Mouse (Mus musculus): Measurements from ENCODE around the gene Taf5l. TPM values are rescaled to one million over a fixed set of nuclear protein-coding genes. Genes with fewer than 3 reads are reported as not detected.

The Taf5l gene
- total and polyA plus RNA-seq, 3 experiments: 86.3 to 88.4 TPM; not detected in 1

DNA sequence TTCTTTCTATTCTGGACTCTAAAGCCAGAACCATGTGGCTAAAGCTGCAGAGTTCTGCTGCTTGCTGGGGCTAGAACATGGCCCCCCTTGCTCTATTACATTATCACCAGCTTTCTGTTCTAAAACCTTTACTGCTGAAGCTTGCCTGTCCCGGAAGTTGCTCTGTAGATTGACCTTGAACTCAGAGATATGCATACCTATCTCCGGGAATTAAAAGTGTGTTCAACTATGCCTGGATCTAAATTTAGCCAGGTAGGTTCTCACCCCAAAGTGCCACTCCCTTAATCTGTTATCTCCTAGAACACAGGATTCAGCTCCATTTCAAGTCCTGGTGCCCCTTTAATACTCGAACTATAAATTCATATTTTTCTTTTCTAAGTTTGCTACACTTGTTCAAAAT is 9.6 kb downstream of the Taf5l start:
- Histone ChIP-seq H3K79me2 (ENCODE audit: control insufficient read depth, insufficient read depth, low read length, poor library complexity) (peaks cover 57% of the 10 kb centered on the region), H3K4me3 (ENCODE audit: control insufficient read depth in 1 of 2, insufficient read depth in 1 of 2, low read depth in 2 of 2, low read length in 2 of 2) (no peak overlapping the region), H3K9ac (ENCODE audit: control insufficient read depth, low read depth, low read length, poor library complexity, severe bottlenecking) (no peak overlapping the region), H3K27me3 (ENCODE audit: control insufficient read depth in 1 of 2, insufficient read depth in 2 of 2, low read length in 2 of 2) (no peaks in the 10 kb centered on the region), H3K9me3 (replicated peaks; ENCODE audit: insufficient read depth, low read length) (no peaks in the 10 kb centered on the region), H3K4me1 (ENCODE audit: control insufficient read depth in 1 of 2, insufficient read depth in 2 of 2, low read length in 2 of 2) (peaks cover 3% of the 10 kb centered on the region in 2 experiments; a peak in 1 of 4 replicates), H3K27ac (ENCODE audit: control insufficient read depth, low read depth, low read length) (no peak overlapping the region), H3K36me3 (ENCODE audit: control insufficient read depth in 1 of 2, insufficient read depth in 2 of 2, low read length in 2 of 2) (peaks cover 18 to 27% of the 10 kb centered on the region in 2 experiments)
- TF ChIP-seq POLR2A (IDR thresholded peaks at IDR 0.05; ENCODE audit: control insufficient read depth in 1 of 2, insufficient read depth in 1 of 2, low read depth in 1 of 2, low read length in 2 of 2, poor library complexity in 1 of 2) (no peak), POLR2AphosphoS2 (IDR thresholded peaks at IDR 0.05; ENCODE audit: low read length) (no peak), UBTF (IDR thresholded peaks at IDR 0.05; ENCODE audit: borderline replicate concordance, insufficient read depth, low read depth, low read length) (no peak), RAD21 (IDR thresholded peaks at IDR 0.05; ENCODE audit: low read depth, low read length) (no peak), USF2 (IDR thresholded peaks at IDR 0.05; ENCODE audit: borderline replicate concordance in 1 of 2, insufficient read depth in 1 of 2, low read depth in 1 of 2, low read length in 2 of 2) (no peak), ZC3H11A (IDR thresholded peaks at IDR 0.05; ENCODE audit: low read depth, low read length) (no peak), E2F4 (IDR thresholded peaks at IDR 0.05; ENCODE audit: borderline replicate concordance, low read depth, low read length) (no peak), SMC3 (IDR thresholded peaks at IDR 0.05; ENCODE audit: low read depth, low read length) (no peak), TAL1 (IDR thresholded peaks at IDR 0.05; ENCODE audit: low read length) (no peak), USF1 (IDR thresholded peaks at IDR 0.05; ENCODE audit: low read depth, low read length) (no peak), RCOR1 (IDR thresholded peaks at IDR 0.05; ENCODE audit: low read depth, low read length) (no peak), NRF1 (IDR thresholded peaks at IDR 0.05; ENCODE audit: insufficient read depth, low read depth, low read length, poor library complexity, severe bottlenecking) (no peak), HCFC1 (IDR thresholded peaks at IDR 0.05; ENCODE audit: low read depth, low read length) (no peak), ZKSCAN1 (IDR thresholded peaks at IDR 0.05; ENCODE audit: low read depth, low read length) (no peak), ZMIZ1 (IDR thresholded peaks at IDR 0.05; ENCODE audit: low read depth, low read length) (no peak)
- DNase-seq (ENCODE audit: low read depth, low spot score): no peak

DNA sequence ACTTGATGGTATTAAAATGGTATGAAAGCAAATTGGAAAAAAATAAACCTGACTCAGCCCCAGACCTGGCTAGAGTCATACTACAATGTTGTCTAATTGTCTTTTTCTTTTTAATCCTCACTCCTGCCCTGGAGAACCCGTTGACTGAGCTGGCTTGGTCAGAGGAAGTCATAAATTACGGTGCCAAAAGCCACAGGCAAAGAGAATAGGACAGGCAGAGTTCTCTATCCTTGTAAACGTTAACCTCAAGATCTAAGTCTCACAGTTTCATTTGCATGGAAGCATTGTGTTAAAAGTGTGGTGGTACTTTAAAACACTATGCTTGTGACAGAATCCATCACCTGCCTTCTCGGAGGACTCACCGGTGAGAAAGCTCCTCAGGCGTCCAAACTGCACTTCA is 13.4 kb downstream of the Taf5l start:
- H3K79me2 ChIP-seq (ENCODE audit: control insufficient read depth, insufficient read depth, low read length, poor library complexity): peaks cover 32% of the 10 kb centered on the region
- H3K9ac ChIP-seq (ENCODE audit: control insufficient read depth, low read depth, low read length, poor library complexity, severe bottlenecking): no peak overlapping the region
- H3K4me1 ChIP-seq (ENCODE audit: control insufficient read depth in 1 of 2, insufficient read depth in 2 of 2, low read length in 2 of 2): 0 out of 4 replicates have a peak, but pooled peaks cover 0 to 3% of the 10 kb centered on the region in 2 experiments
- peaks cover 7 to 30% of the 10 kb centered on the region in 2 experiments for H3K36me3 ChIP-seq (ENCODE audit: control insufficient read depth in 1 of 2, insufficient read depth in 2 of 2, low read length in 2 of 2)
- no peak for TF ChIP-seq ZMIZ1 (IDR thresholded peaks at IDR 0.05; ENCODE audit: low read depth, low read length)
- no peak for TF ChIP-seq GATA1 (IDR thresholded peaks at IDR 0.05; ENCODE audit: low read depth, low read length)
- no peak for TF ChIP-seq EP300 (IDR thresholded peaks at IDR 0.05; ENCODE audit: low read depth in 1 of 2, low read length in 2 of 2)
- no peak for TF ChIP-seq BHLHE40 (IDR thresholded peaks at IDR 0.05; ENCODE audit: borderline replicate concordance, low read depth, low read length)
- no peak for TF ChIP-seq MAZ (IDR thresholded peaks at IDR 0.05; ENCODE audit: low read depth, low read length)
- no peak overlapping the region for H3K4me3 ChIP-seq (ENCODE audit: control insufficient read depth in 1 of 2, insufficient read depth in 1 of 2, low read depth in 2 of 2, low read length in 2 of 2)
- DNase-seq (ENCODE audit: low read depth, low spot score): no peak
- no peaks in the 10 kb centered on the region for H3K27me3 ChIP-seq (ENCODE audit: control insufficient read depth in 1 of 2, insufficient read depth in 2 of 2, low read length in 2 of 2)
- H3K9me3 ChIP-seq (replicated peaks; ENCODE audit: insufficient read depth, low read length): no peaks in the 10 kb centered on the region
- H3K27ac ChIP-seq (ENCODE audit: control insufficient read depth, low read depth, low read length): no peak overlapping the region
